8 mouse cellular contexts compared by ENCODE assay signal in genomic region chr15:77955440-77956403, GRCm38 (mm10). TPM values are rescaled to one million over a fixed set of nuclear protein-coding genes. Genes with fewer than 3 reads are reported as not detected.
A peak's percentile ranks its signal among the peaks of the same experiment; 100 is the strongest.
DNase-seq lines count a peak whose midpoint lies in the region; ATAC-seq and TF ChIP-seq lines count a peak whose summit lies in the region.

No protein-coding gene starts in this region.

- H3K27ac ChIP-seq in left cerebral cortex, adult 2 months, result peak overlapping the region; percentile 33; the same call in 1 of the 2 replicates
- H3K27ac ChIP-seq in embryonic facial prominence, embryonic 15.5 days (replicated peaks), result no peak overlapping the region
- H3K27ac ChIP-seq in kidney, postnatal 0 days, result no peak overlapping the region
- peak overlapping the region; percentile 63 for H3K27ac ChIP-seq in midbrain, postnatal 0 days (ENCODE audit: low read depth, low read length)

- no peak for TF ChIP-seq CTCF in left cerebral cortex, adult 2 months (IDR thresholded peaks at IDR 0.05)
- no peak for TF ChIP-seq CTCF in brain, embryonic 14.5 days (IDR thresholded peaks at IDR 0.05; ENCODE audit: borderline replicate concordance, extremely low read depth, insufficient read depth, insufficient read length)
- TF ChIP-seq CTCF in kidney, postnatal 0 days (IDR thresholded peaks at IDR 0.05; ENCODE audit: low read depth), result no peak
- no peak for TF ChIP-seq CTCF in midbrain, postnatal 0 days (IDR thresholded peaks at IDR 0.05)

- peaks cover 26% of the 10 kb centered on the region for H3K4me1 ChIP-seq in embryonic facial prominence, embryonic 15.5 days
- H3K4me1 ChIP-seq in kidney, postnatal 0 days (replicated peaks; ENCODE audit: insufficient read depth, low read length), result peaks cover 9% of the 10 kb centered on the region
- peaks cover 5% of the 10 kb centered on the region; the same call in 1 of the 2 replicates for H3K4me1 ChIP-seq in midbrain, postnatal 0 days (ENCODE audit: insufficient read depth, low read length)

- H3K27me3 ChIP-seq in embryonic facial prominence, embryonic 15.5 days, result peaks cover 8% of the 10 kb centered on the region
- H3K27me3 ChIP-seq in kidney, postnatal 0 days (ENCODE audit: insufficient read depth, low read length), result no peaks in the 10 kb centered on the region
- H3K27me3 ChIP-seq in midbrain, postnatal 0 days (ENCODE audit: insufficient read depth, low read length), result no peaks in the 10 kb centered on the region

- ATAC-seq in embryonic facial prominence, embryonic 15.5 days (ENCODE audit: insufficient number of reproducible peaks, low FRiP score, low TSS enrichment, low read depth), result peak; percentile 36
- 0 out of 2 replicates have a peak, but pooled peaks have one; percentile 22 for ATAC-seq in kidney, postnatal 0 days (replicated peaks; ENCODE audit: low FRiP score, low read depth)
- peak; percentile 53 for ATAC-seq in midbrain, postnatal 0 days (ENCODE audit: low FRiP score)

- no peak for DNase-seq in left cerebral cortex, adult 2 months (ENCODE audit: extremely low spot score in 1 of 2, low spot score in 2 of 2)
- no peak for DNase-seq in left cerebral cortex, postnatal 14 days (ENCODE audit: low spot score in 2 of 2)
- peak; percentile 50 for DNase-seq in brain, embryonic 14.5 days (ENCODE audit: low read depth)
- no peak for DNase-seq in kidney, postnatal 0 days (ENCODE audit: low spot score)
- DNase-seq in midbrain, postnatal 0 days (ENCODE audit: low spot score), result no peak
- DNase-seq in thymus, postnatal 4 days, result peak; percentile 48
- no peak for DNase-seq in gastrocnemius, adult 18-20 months (ENCODE audit: low spot score)

- TF ChIP-seq POLR2A in brain, embryonic 14.5 days (IDR thresholded peaks at IDR 0.05; ENCODE audit: borderline replicate concordance, extremely low read depth, insufficient read depth, insufficient read length, poor library complexity, severe bottlenecking), result no peak

- intact Hi-C loops in left cerebral cortex, adult 2 months (cut with DNase I), result loop anchor here (1.0 kb wide), 1 partner anchor 21 kb away; no protein-coding TSS in a partner anchor
- intact Hi-C loops in left cerebral cortex, postnatal 14 days (cut with DNase I), result no loop called here

- peak overlapping the region; percentile 88 for H3K4me2 ChIP-seq in embryonic facial prominence, embryonic 15.5 days (replicated peaks)
- peak overlapping the region; percentile 58 for H3K4me2 ChIP-seq in kidney, postnatal 0 days (ENCODE audit: low read length)
- H3K4me2 ChIP-seq in midbrain, postnatal 0 days (ENCODE audit: low read depth, low read length, poor library complexity, severe bottlenecking), result peak overlapping the region; percentile 94

- H3K36me3 ChIP-seq in embryonic facial prominence, embryonic 15.5 days, result peaks cover 26% of the 10 kb centered on the region
- peaks cover 24% of the 10 kb centered on the region for H3K36me3 ChIP-seq in kidney, postnatal 0 days (ENCODE audit: insufficient read depth, low read length)
- peaks cover 41% of the 10 kb centered on the region for H3K36me3 ChIP-seq in midbrain, postnatal 0 days (ENCODE audit: insufficient read depth, low read length)

- H3K9me3 ChIP-seq in embryonic facial prominence, embryonic 15.5 days (replicated peaks), result no peaks in the 10 kb centered on the region
- no peaks in the 10 kb centered on the region for H3K9me3 ChIP-seq in kidney, postnatal 0 days (replicated peaks; ENCODE audit: low read length)
- H3K9me3 ChIP-seq in midbrain, postnatal 0 days (ENCODE audit: low read length), result no peaks in the 10 kb centered on the region

- WGBS in embryonic facial prominence, embryonic 15.5 days, result 8% methylated on average over 52 of the region's 52 CpGs
- WGBS in kidney, postnatal 0 days, result 8% methylated on average over 52 of the region's 52 CpGs
- 10% methylated on average over 52 of the region's 52 CpGs for WGBS in midbrain, postnatal 0 days

- peak overlapping the region; percentile 37 for H3K9ac ChIP-seq in embryonic facial prominence, embryonic 15.5 days
- H3K9ac ChIP-seq in kidney, postnatal 0 days (ENCODE audit: low read depth, low read length), result 0 out of 2 replicates have a peak overlapping the region, but pooled peaks have one; percentile 18
- peak overlapping the region; percentile 66 for H3K9ac ChIP-seq in midbrain, postnatal 0 days (replicated peaks; ENCODE audit: low read length, poor library complexity, severe bottlenecking)

- H3K4me3 ChIP-seq in left cerebral cortex, adult 2 months, result peak overlapping the region; percentile 68
- H3K4me3 ChIP-seq in embryonic facial prominence, embryonic 15.5 days (replicated peaks), result peak overlapping the region; percentile 61
- H3K4me3 ChIP-seq in kidney, postnatal 0 days (replicated peaks; ENCODE audit: low read depth, low read length), result peak overlapping the region; percentile 32
- peak overlapping the region; percentile 59 for H3K4me3 ChIP-seq in midbrain, postnatal 0 days (ENCODE audit: low read depth, low read length)

RNA-seq across cellular contexts. Expression of gene Foxred2, which starts 0.8 kb away (rescaled TPM):
- 10 to 100 TPM; 10.9 to 11.9 TPM for total RNA-seq in left cerebral cortex, adult 2 months (2021)
- total RNA-seq in left cerebral cortex, postnatal 14 days (2021), result 10 to 100 TPM; 13.2 to 13.7 TPM
- 18.0 and 23.7 TPM in 2 replicates for polyA plus RNA-seq in brain, embryonic 14.5 days (2012; rRNA removed)
- polyA plus RNA-seq in embryonic facial prominence, embryonic 15.5 days (2015; fragmentation: Nextera tagmentation; extraction: Ambion mirVana), result 4.9 and 6.1 TPM in 2 replicates
- 3.2 TPM in 2 replicates for polyA plus RNA-seq in kidney, postnatal 0 days (2015; fragmentation: Nextera tagmentation; extraction: Ambion mirVana)
- 23.9 and 31.0 TPM in 2 replicates for total RNA-seq in midbrain, postnatal 0 days (2014; rRNA removed)
- polyA plus RNA-seq in midbrain, postnatal 0 days (2015; fragmentation: Nextera tagmentation; extraction: Ambion mirVana), result 10.3 and 11.2 TPM in 2 replicates
- total RNA-seq in gastrocnemius, adult 18-20 months (2021), result under 1 TPM; 0.45 to 0.53 TPM

RNA-seq across cellular contexts. Expression of gene Eif3d, which starts 14.9 kb away (rescaled TPM):
- total RNA-seq in left cerebral cortex, adult 2 months (2021), result 100 to 1,000 TPM; 101 to 102 TPM
- total RNA-seq in left cerebral cortex, postnatal 14 days (2021), result 100 to 1,000 TPM; 101 to 117 TPM
- 202 and 208 TPM in 2 replicates for polyA plus RNA-seq in brain, embryonic 14.5 days (2012; rRNA removed)
- polyA plus RNA-seq in embryonic facial prominence, embryonic 15.5 days (2015; fragmentation: Nextera tagmentation; extraction: Ambion mirVana), result 177 and 186 TPM in 2 replicates
- polyA plus RNA-seq in kidney, postnatal 0 days (2015; fragmentation: Nextera tagmentation; extraction: Ambion mirVana), result 120 and 132 TPM in 2 replicates
- 133 and 142 TPM in 2 replicates for total RNA-seq in midbrain, postnatal 0 days (2014; rRNA removed)
- polyA plus RNA-seq in midbrain, postnatal 0 days (2015; fragmentation: Nextera tagmentation; extraction: Ambion mirVana), result 154 and 160 TPM in 2 replicates
- total RNA-seq in gastrocnemius, adult 18-20 months (2021), result 10 to 100 TPM; 55.8 to 61.7 TPM

RNA-seq across cellular contexts. Expression of gene Txn2, which starts 26.9 kb away (rescaled TPM):
- total RNA-seq in left cerebral cortex, adult 2 months (2021), result 100 to 1,000 TPM; 139 to 143 TPM
- 100 to 1,000 TPM; 121 to 124 TPM for total RNA-seq in left cerebral cortex, postnatal 14 days (2021)
- polyA plus RNA-seq in brain, embryonic 14.5 days (2012; rRNA removed), result 163 and 168 TPM in 2 replicates
- polyA plus RNA-seq in embryonic facial prominence, embryonic 15.5 days (2015; fragmentation: Nextera tagmentation; extraction: Ambion mirVana), result 225 and 235 TPM in 2 replicates
- 245 and 253 TPM in 2 replicates for polyA plus RNA-seq in kidney, postnatal 0 days (2015; fragmentation: Nextera tagmentation; extraction: Ambion mirVana)
- total RNA-seq in midbrain, postnatal 0 days (2014; rRNA removed), result 39.6 and 39.9 TPM in 2 replicates
- 182 and 194 TPM in 2 replicates for polyA plus RNA-seq in midbrain, postnatal 0 days (2015; fragmentation: Nextera tagmentation; extraction: Ambion mirVana)
- total RNA-seq in gastrocnemius, adult 18-20 months (2021), result 100 to 1,000 TPM; 215 to 223 TPM

Comparison
In these comparisons a context has a peak if more than half of its experiments do, and no peak if none do; other contexts are left out.
1. DNase-seq: peak in brain, embryonic 14.5 days (single experiment) and thymus, postnatal 4 days (single experiment); none in left cerebral cortex, adult 2 months (0 of 2), left cerebral cortex, postnatal 14 days (0 of 2), kidney, postnatal 0 days (single experiment), midbrain, postnatal 0 days (single experiment) and gastrocnemius, adult 18-20 months (single experiment).
2. H3K27ac ChIP-seq: peak in left cerebral cortex, adult 2 months (single experiment) and midbrain, postnatal 0 days (single experiment); none in embryonic facial prominence, embryonic 15.5 days (single experiment) and kidney, postnatal 0 days (single experiment).
3. RNA of gene Foxred2, which starts 0.8 kb away (total RNA-seq): 23.9 to 31.0 TPM in midbrain, postnatal 0 days, 13.2 to 13.7 TPM in left cerebral cortex, postnatal 14 days and 10.9 to 11.9 TPM in left cerebral cortex, adult 2 months; 0.45 to 0.53 TPM in gastrocnemius, adult 18-20 months; every median in the first group is over 4 times any median in the second.
4. Peak in every context shown above with its lines, with median percentiles within 50 percentile points of each other: H3K4me3 ChIP-seq, ATAC-seq, H3K4me2 ChIP-seq and H3K9ac ChIP-seq.